Mouse (Mus musculus) forebrain, embryonic 14.5 days (tissue): ENCODE results near the gene Sars2. TPM values are rescaled to one million over a fixed set of nuclear protein-coding genes. Genes with fewer than 3 reads are reported as not detected.

Experiments
- ATAC-seq: fragments of 200-750 bp; cut with Nextera tagmentation; 2 replicates; pipeline ENCODE4 v1.8.0; 2017; ENCODE audit warnings: mild to moderate bottlenecking, moderate library complexity
- DNase-seq: peaks from one replicate; pipeline ENCODE4 v3.0.0-alpha.2; 2015; ENCODE audit warnings: low spot score
- H3K27ac ChIP-seq: fragments of 300-500 bp; sonication (generic); 2 replicates; pipeline ENCODE4 v1.5.1; 2014; ENCODE audit warnings: low read depth, mild to moderate bottlenecking, control low read depth, low read length, moderate library complexity
- H3K27me3 ChIP-seq: fragments of 300-500 bp; sonication (generic); replicated peaks from 2 replicates; pipeline ENCODE4 v1.6.1; 2014; ENCODE audit warnings: low read length, control low read depth, mixed read lengths; ENCODE audit not compliant: control insufficient read depth, insufficient read depth
- H3K36me3 ChIP-seq: fragments of 300-500 bp; sonication (generic); 2 replicates; pipeline ENCODE4 v1.6.1; 2014; ENCODE audit warnings: low read length, control low read depth; ENCODE audit not compliant: control insufficient read depth, insufficient read depth
- H3K4me1 ChIP-seq: fragments of 300-500 bp; sonication (generic); 2 replicates; pipeline ENCODE4 v1.6.1; 2014; ENCODE audit warnings: antibody characterized with exemption, low read length, control low read depth; ENCODE audit not compliant: control insufficient read depth, insufficient read depth
- H3K4me2 ChIP-seq: fragments of 300-500 bp; sonication (generic); 2 replicates; pipeline ENCODE4 v1.6.1; 2014; ENCODE audit warnings: mild to moderate bottlenecking, control low read depth, low read length
- H3K4me3 ChIP-seq: fragments of 300-500 bp; sonication (generic); 2 replicates; pipeline ENCODE4 v1.5.1; 2014; ENCODE audit warnings: low read depth, low read length, control low read depth
- H3K9ac ChIP-seq: fragments of 300-500 bp; sonication (generic); 2 replicates; pipeline ENCODE4 v1.6.1; 2014; ENCODE audit warnings: mild to moderate bottlenecking, low read length, control low read depth, moderate library complexity
- H3K9me3 ChIP-seq: fragments of 300-500 bp; sonication (generic); replicated peaks from 2 replicates; pipeline ENCODE4 v1.6.1; 2016; ENCODE audit warnings: low read length, control low read depth, mixed read lengths; ENCODE audit not compliant: control insufficient read depth
- WGBS: fragments of 180-500 bp; shearing (Covaris S2); extraction: QIAGEN DNeasy Blood & Tissue Kit; methylation state at CpG from one replicate; pipeline ENCODE4 v1.1.7; 2014; 5-methylcytosine and 5-hydroxymethylcytosine counted together
- polyA plus RNA-seq: library from polyadenylated mRNA; unstranded; fragments of >200 nt; fragmentation: Nextera tagmentation; extraction: Ambion mirVana; gene quantifications from 2 replicates; pipeline ENCODE4 v1.2.1, GENCODE M21; 2014

The Sars2 gene
- polyA plus RNA-seq, 1 experiment from 2014 or later = 17.7 TPM

DNA sequence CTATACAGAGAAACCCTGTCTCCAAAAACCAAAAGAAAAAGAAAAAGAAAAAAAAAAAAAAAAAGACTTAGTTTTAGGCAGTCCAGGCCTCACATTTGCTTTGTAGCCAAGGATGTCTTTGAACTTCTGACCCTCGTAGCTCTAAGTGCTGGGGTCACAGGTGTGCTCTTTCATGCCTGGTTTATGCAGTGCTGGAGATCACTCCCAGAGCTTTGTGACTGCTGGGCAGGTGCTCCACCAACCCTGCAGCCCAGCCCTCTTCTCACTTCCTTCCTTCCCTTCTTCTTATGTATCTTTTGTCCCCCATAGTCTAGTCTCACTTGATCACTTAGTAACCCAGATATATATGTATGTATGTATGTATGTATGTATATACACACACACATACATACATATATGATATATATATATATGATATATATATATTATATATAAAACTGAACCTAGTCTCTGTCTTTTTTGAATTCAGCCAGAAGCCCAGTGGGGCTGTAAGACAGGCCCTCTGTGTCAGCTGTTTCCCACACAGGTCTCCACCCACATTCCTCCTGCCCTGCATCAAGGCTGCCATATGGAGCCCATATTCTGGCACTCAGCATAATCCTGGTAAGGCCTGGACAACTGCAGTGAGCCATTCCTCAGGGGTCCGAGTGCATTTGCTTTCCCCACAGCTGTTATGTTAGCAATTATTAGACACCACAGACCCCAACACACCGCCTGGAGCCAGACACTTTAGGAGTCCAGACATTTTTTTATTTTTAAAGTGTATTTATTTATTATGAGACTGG is 20.8 kb upstream of the Sars2 start:
- no peaks in the 10 kb centered on the region for H3K4me1 ChIP-seq

DNA sequence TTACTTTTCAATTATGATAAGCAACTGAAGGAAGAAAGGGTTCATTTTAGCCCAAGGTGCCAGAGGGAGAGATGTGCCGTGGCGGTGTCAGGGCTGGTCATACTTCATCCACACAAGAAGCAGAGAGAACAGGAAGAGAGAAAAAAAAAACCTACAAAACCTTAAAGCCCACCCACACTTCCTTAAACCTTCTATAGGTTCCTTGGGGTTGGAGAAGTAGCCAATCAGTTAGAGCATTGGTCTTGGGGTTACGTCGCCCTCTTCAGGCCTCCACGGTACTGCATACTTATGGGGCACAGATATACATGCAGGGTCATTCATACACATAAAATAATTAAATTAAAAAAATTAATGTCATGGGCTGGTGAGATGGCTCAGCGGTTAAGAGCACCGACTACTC is 19.7 kb upstream of the Sars2 start:
- no peaks in the 10 kb centered on the region for H3K4me1 ChIP-seq
- WGBS = 95% methylated on average over 7 of the region's 7 CpGs

More for the DNA sequence above, 20.8 kb upstream of the Sars2 start:
- H3K27me3 ChIP-seq = no peaks in the 10 kb centered on the region
- H3K9ac ChIP-seq = no peak overlapping the region
- H3K4me2 ChIP-seq = no peak overlapping the region
- WGBS = 89% methylated on average over 3 of the region's 3 CpGs
- H3K4me3 ChIP-seq = no peak overlapping the region
- no peaks in the 10 kb centered on the region for H3K36me3 ChIP-seq
- DNase-seq (no peak), ATAC-seq (no peak)
- no peak overlapping the region for H3K27ac ChIP-seq
- H3K9me3 ChIP-seq = no peaks in the 10 kb centered on the region

DNA sequence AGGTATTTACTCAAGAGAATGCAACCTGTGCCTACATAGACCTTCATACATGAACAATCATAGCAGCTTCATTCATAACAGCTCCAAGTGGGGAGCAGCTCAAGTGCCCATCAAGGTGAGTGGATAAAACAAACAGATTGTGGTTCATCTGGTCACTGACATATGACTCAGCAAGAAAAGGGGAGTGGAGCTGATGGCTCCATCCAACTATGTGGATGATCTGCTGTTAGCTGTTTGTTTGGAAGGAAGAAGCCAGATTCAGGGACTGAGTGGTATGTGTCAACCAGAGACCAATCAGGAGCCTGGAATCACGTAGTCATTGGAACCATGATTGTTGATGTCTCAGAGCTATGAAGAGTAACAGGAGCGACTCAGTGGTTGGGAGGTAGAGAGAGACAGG is 17.2 kb upstream of the Sars2 start:
- H3K4me1 ChIP-seq = no peaks in the 10 kb centered on the region
- 86% methylated on average over 2 of the region's 2 CpGs for WGBS

More for the DNA sequence above, 19.7 kb upstream of the Sars2 start:
- Histone ChIP-seq H3K4me2 (no peak overlapping the region), H3K27ac (no peak overlapping the region), H3K9ac (no peak overlapping the region), H3K4me3 (no peak overlapping the region), H3K9me3 (no peaks in the 10 kb centered on the region), H3K36me3 (no peaks in the 10 kb centered on the region), H3K27me3 (no peaks in the 10 kb centered on the region)
- no peak for ATAC-seq
- no peak for DNase-seq

DNA sequence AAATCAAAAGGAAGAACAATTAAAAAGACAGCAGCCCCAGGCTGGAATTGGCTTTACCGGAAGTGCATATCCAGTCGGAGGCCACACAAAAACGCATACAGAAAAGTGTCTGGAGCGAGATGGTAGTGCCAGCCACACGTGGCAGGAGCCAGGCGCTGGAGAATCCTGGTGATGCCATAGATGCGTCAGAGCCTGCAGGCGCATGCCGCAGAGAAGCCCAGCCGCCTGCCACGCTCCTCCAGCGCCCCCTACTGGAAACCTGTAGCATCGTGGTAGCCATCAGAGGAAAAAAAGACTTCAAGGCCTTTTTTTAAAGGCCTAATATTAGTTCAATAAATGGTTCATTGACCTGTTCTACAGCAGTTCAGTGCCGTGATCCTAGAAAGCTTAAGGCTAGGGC is 15.2 kb upstream of the Sars2 start:
- Histone ChIP-seq H3K9me3 (no peaks in the 10 kb centered on the region), H3K9ac (no peak overlapping the region), H3K4me1 (no peaks in the 10 kb centered on the region), H3K27ac (no peak overlapping the region), H3K27me3 (no peaks in the 10 kb centered on the region), H3K4me2 (no peak overlapping the region), H3K36me3 (no peaks in the 10 kb centered on the region), H3K4me3 (no peak overlapping the region)
- WGBS = 7% methylated on average over 14 of the region's 14 CpGs
- DNase-seq (peak; percentile 90), ATAC-seq (peak; percentile 75)

More for the DNA sequence above, 17.2 kb upstream of the Sars2 start:
- Histone ChIP-seq H3K36me3 (no peaks in the 10 kb centered on the region), H3K9me3 (no peaks in the 10 kb centered on the region), H3K4me3 (no peak overlapping the region), H3K27me3 (no peaks in the 10 kb centered on the region), H3K9ac (no peak overlapping the region), H3K27ac (no peak overlapping the region), H3K4me2 (no peak overlapping the region)
- ATAC-seq (no peak), DNase-seq (no peak)

DNA sequence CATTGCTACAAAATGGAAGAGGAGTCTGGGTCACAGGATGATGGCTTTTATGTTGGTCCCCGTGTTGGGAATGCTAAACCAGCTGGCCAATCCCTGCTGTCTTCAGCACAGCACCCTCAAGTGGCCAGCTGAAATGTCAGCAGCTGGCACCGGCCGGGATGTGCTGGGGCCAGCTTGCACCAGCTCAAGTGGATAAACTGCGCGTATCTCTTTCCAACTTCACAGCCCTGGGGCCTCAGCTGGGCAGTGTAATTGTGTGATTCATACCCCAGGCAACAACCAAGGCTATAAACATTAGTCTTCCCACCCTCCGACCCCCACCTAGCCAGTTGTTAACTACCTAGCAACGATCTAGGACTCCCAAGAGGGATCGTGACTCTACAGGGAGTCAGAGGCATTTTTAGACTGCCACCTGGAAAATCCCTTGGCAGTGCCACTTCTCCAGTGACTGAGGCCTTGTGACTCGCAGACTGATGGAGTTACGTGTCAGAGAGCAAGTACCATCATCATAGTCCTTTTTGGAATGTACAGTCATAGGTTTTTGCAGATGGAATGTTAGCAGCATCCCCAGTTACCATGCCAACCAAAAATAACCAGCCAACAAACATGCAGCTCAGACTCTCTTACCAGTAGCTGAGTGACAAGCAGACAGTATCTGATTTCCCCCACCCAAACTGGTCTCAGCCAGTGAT is 14.0 kb upstream of the Sars2 start:
- DNase-seq = no peak
- Histone ChIP-seq H3K9ac (no peak overlapping the region), H3K4me3 (no peak overlapping the region), H3K4me2 (no peak overlapping the region), H3K36me3 (no peaks in the 10 kb centered on the region), H3K27ac (no peak overlapping the region), H3K9me3 (no peaks in the 10 kb centered on the region), H3K4me1 (no peaks in the 10 kb centered on the region), H3K27me3 (no peaks in the 10 kb centered on the region)
- no peak for ATAC-seq
- 62% methylated on average over 10 of the region's 10 CpGs for WGBS

DNA sequence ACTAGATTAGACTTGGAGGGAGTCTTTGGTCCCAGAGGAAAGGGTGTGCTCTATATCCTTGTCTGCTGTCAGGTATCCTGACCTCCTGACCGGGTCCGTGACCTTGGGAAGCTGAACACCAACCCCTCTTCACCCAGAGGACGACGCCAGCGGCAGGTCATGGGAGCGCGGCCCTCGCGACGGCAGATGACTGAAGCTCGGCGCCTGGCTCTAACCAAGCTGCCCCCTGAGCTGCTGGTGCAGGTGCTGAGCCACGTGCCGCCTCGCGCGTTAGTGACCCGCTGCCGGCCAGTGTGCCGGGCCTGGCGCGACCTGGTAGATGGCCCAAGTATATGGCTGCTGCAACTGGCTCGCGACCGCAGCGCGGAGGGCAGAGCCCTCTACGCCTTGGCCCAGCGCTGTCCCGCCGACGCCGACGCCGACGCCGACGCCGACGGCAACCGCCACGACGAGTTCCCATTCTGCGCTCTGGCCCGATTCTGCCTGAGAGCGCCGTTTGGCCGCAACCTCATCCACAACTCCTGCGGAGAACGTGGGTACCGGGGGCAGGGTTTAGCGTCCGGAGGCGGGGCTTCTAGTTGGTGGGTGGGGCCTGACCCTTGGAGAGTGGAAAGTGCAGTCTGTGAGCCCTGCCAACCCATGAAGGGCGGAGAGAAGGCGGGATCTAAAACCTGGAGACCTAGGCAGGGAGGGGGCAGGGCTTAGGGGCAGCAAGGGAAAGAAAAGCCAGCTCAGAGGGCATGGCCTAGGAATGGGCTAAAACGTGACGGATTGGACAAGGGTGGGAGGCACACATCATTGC is 9.2 kb upstream of the Sars2 start:
- 3% methylated on average over 58 of the region's 58 CpGs for WGBS
- Histone ChIP-seq H3K9ac (peak overlapping the region; percentile 54), H3K36me3 (peaks cover 7% of the 10 kb centered on the region; the same call in 1 of the 2 replicates), H3K4me3 (peak overlapping the region; percentile 41), H3K27me3 (no peaks in the 10 kb centered on the region), H3K27ac (no peak overlapping the region), H3K9me3 (no peaks in the 10 kb centered on the region), H3K4me2 (peak overlapping the region; percentile 64), H3K4me1 (no peaks in the 10 kb centered on the region; the same call in 1 of the 2 replicates)
- DNase-seq = peak; percentile 80
- ATAC-seq = peak; percentile 88

DNA sequence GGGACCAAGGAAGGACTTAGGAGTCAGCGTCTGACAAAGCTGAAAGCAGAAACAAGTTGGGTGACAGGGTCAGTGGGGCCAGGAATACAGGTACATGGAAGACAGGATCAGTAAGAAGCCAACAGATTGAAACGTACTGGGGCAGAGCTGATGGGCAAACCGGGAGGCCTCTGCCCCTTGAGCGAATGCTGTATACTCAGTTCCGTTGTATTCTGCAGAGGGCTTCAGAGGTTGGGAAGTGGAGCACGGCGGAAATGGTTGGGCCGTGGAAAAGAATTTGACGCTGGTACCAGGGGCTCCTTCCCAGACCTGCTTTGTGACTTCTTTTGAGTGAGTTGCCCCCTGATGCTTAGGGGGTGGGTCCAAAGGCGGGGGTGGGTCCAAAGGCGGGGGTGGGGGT is 8.6 kb upstream of the Sars2 start:
- Histone ChIP-seq H3K4me2 (peak overlapping the region; percentile 64), H3K36me3 (peaks cover 10% of the 10 kb centered on the region; the same call in 1 of the 2 replicates), H3K4me1 (no peaks in the 10 kb centered on the region; the same call in 1 of the 2 replicates), H3K4me3 (peak overlapping the region; percentile 41), H3K9me3 (no peaks in the 10 kb centered on the region), H3K27me3 (no peaks in the 10 kb centered on the region), H3K27ac (no peak overlapping the region), H3K9ac (peak overlapping the region; percentile 54)
- ATAC-seq (peak; percentile 37), DNase-seq (no peak)
- WGBS = 4% methylated on average over 11 of the region's 11 CpGs

DNA sequence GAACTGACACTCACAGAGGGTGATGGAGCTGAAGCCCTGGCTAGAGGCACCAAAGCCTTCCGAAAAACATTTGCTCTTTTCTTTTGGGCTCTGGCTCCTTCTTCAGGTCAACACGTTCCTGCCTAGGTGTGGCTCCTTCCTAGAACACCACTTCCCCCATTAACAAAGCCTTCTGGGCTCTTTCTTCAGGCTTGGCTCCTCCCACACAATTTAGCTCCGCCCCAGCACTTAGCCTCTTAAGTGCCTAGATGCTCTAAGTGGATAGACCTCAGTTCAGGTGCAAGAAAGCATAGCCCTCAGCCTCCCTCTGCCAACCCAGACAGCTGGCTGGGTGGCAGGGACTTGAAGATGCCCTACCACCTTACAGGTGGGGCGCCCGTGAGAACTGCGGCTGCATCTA is 6.1 kb upstream of the Sars2 start:
- no peak for DNase-seq
- Histone ChIP-seq H3K27ac (no peak overlapping the region), H3K9ac (no peak overlapping the region), H3K4me2 (no peak overlapping the region), H3K36me3 (peaks cover 14% of the 10 kb centered on the region; the same call in 1 of the 2 replicates), H3K4me3 (no peak overlapping the region), H3K27me3 (no peaks in the 10 kb centered on the region), H3K9me3 (no peaks in the 10 kb centered on the region), H3K4me1 (no peaks in the 10 kb centered on the region; the same call in 1 of the 2 replicates)
- WGBS = 79% methylated on average over 6 of the region's 6 CpGs
- ATAC-seq = no peak
